Mouse (Mus musculus): ENCODE measurements around the gene Tstd2. TPM values are rescaled to one million over a fixed set of nuclear protein-coding genes. Genes with fewer than 3 reads are reported as not detected.

The Tstd2 gene
- polyA plus RNA-seq, 1 experiment = 14.6 TPM

DNA sequence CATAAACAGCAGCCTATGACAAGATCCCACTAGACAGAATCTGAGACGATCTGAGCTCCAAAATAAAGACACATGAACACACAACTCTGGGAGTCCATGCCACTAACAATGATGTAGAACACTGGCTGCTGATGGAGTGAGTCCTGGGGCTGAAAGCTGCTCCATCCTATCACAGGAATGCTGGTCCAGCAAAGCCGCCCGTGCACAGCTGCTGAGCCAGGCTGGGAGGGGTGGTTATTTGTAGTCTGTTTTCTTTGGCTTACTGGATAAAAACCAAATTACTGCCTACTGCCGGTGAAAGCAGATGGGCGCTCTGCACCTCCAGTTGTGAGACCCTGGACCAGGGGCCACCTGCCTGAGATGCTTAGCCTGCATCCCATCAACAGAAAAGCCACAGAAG is 38.5 kb upstream of the Tstd2 start:
- Histone ChIP-seq H3K27me3 (replicated peaks; ENCODE audit: control insufficient read depth, insufficient read depth, low read length) (no peaks in the 10 kb centered on the region), H3K36me3 (ENCODE audit: control insufficient read depth, insufficient read depth, low read length) (peaks cover 6% of the 10 kb centered on the region; the same call in 1 of the 2 replicates), H3K4me3 (ENCODE audit: insufficient read depth, low read depth, low read length) (no peak overlapping the region), H3K27ac (ENCODE audit: insufficient read depth, low read depth, low read length) (no peak overlapping the region), H3K4me1 (ENCODE audit: control insufficient read depth, insufficient read depth, low read length) (no peaks in the 10 kb centered on the region)
- no peak for DNase-seq
- WGBS = 71% methylated on average over 5 of the region's 5 CpGs
- no peak for TF ChIP-seq POLR2A (IDR thresholded peaks at IDR 0.05; ENCODE audit: low read depth, low read length)
- TF ChIP-seq CTCF (conservative IDR thresholded peaks at IDR 0.05; ENCODE audit: insufficient read depth, insufficient read length, low read depth, low read length) = no peak

DNA sequence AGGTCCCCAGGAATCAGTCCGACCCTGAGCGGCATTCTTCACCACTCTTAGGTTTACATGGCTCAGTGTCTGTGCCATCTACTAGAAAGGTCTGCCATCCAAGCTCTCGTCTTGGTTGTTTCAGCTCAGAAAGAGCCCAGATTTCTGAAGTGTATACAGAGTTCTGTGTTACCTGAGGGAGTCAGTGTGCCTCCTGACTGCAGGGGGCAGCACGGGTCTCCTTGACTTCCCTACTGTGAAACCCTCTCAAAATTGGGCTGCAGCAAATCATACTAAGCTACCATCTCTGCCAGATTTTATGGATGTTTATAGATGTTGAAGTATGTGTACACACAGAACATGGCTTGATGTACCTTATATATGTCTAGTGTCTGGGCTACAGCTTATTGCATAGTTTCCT is 37.8 kb upstream of the Tstd2 start:
- Histone ChIP-seq H3K27me3 (replicated peaks; ENCODE audit: control insufficient read depth, insufficient read depth, low read length) (no peaks in the 10 kb centered on the region), H3K27ac (ENCODE audit: insufficient read depth, low read depth, low read length) (no peak overlapping the region), H3K4me3 (ENCODE audit: insufficient read depth, low read depth, low read length) (no peak overlapping the region), H3K4me1 (ENCODE audit: control insufficient read depth, insufficient read depth, low read length) (no peaks in the 10 kb centered on the region), H3K36me3 (ENCODE audit: control insufficient read depth, insufficient read depth, low read length) (peaks cover 7% of the 10 kb centered on the region; the same call in 1 of the 2 replicates)
- 0 out of 2 replicates have a peak, but pooled peaks have one; percentile 13 for TF ChIP-seq CTCF (conservative IDR thresholded peaks at IDR 0.05; ENCODE audit: insufficient read depth, insufficient read length, low read depth, low read length)
- TF ChIP-seq POLR2A (IDR thresholded peaks at IDR 0.05; ENCODE audit: low read depth, low read length) = no peak
- 80% methylated on average over 4 of the region's 4 CpGs for WGBS
- no peak for DNase-seq

DNA sequence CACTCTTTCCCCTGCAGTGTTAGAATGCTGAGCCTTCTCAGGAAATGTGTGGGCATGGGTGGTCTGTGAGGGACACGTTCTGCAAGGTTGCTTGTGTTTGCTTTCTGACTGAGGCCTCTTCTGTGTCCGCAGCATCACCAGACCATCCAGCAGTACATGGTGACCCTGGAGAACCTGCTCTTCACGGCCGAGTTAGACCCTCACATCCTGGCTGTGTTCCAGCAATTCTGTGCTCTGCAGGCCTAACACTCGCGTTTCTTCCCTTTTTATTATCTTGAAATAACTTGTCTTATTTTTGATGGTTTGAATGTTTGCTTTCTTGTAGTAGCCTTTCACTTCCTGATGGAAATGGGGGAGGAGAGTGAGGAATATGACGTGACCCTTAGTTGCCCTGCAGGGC is 33.3 kb upstream of the Tstd2 start:
- TF ChIP-seq CTCF (conservative IDR thresholded peaks at IDR 0.05; ENCODE audit: insufficient read depth, insufficient read length, low read depth, low read length) = no peak
- TF ChIP-seq POLR2A (IDR thresholded peaks at IDR 0.05; ENCODE audit: low read depth, low read length) = no peak
- H3K4me1 ChIP-seq (ENCODE audit: control insufficient read depth, insufficient read depth, low read length) = no peaks in the 10 kb centered on the region
- DNase-seq = no peak
- no peak overlapping the region for H3K4me3 ChIP-seq (ENCODE audit: insufficient read depth, low read depth, low read length)
- H3K27ac ChIP-seq (ENCODE audit: insufficient read depth, low read depth, low read length) = no peak overlapping the region
- no peaks in the 10 kb centered on the region for H3K27me3 ChIP-seq (replicated peaks; ENCODE audit: control insufficient read depth, insufficient read depth, low read length)
- H3K36me3 ChIP-seq (ENCODE audit: control insufficient read depth, insufficient read depth, low read length) = peaks cover 12% of the 10 kb centered on the region
- WGBS = 48% methylated on average over 7 of the region's 7 CpGs

DNA sequence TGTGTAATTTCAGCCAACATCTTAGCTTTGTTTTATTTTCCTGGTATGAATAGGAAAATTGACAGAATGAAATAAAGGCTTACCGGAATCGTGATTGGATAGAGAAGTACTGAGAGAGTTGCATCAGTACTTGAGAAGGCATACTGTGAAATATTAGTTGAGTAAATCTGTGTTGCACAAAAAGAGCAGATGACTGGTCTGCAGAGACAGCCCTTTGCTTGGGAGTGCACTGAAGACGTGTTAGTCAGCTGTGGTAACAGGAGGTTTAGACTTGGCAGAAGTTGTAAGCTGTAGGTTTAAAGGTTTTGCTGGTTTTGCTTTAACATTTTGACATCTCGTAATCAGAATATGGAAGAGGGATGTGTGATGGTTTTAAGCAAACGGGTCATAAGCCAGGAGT is 27.3 kb upstream of the Tstd2 start:
- no peak for DNase-seq
- H3K4me1 ChIP-seq (ENCODE audit: control insufficient read depth, insufficient read depth, low read length) = no peaks in the 10 kb centered on the region
- TF ChIP-seq POLR2A (IDR thresholded peaks at IDR 0.05; ENCODE audit: low read depth, low read length) (no peak), CTCF (conservative IDR thresholded peaks at IDR 0.05; ENCODE audit: insufficient read depth, insufficient read length, low read depth, low read length) (no peak)
- H3K4me3 ChIP-seq (ENCODE audit: insufficient read depth, low read depth, low read length) = no peak overlapping the region
- H3K36me3 ChIP-seq (ENCODE audit: control insufficient read depth, insufficient read depth, low read length) = peaks cover 18% of the 10 kb centered on the region
- H3K27me3 ChIP-seq (replicated peaks; ENCODE audit: control insufficient read depth, insufficient read depth, low read length) = no peaks in the 10 kb centered on the region
- H3K27ac ChIP-seq (ENCODE audit: insufficient read depth, low read depth, low read length) = no peak overlapping the region
- WGBS = 93% methylated on average over 5 of the region's 5 CpGs

DNA sequence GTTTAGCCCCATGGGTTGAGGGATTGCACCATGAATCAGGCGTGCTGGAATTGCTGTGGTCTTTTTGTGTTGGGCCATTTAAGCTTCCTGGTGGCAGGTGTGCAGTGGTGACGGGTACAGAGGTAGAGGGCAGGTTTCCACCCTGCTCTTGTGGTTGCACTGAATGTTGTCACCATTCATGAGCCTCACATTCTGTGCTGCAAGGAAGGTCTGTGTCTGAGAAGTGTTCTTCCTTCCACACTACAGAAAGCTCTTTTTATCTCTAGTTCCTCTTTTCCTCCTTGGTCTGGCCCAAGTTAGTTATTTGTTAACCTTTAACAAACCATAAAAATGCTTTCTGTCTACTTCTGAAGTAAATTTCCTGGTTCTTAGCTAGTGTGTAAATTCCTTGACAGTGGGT is 25.5 kb upstream of the Tstd2 start:
- peak overlapping the region; percentile 39; the same call in 1 of the 2 replicates for H3K27ac ChIP-seq (ENCODE audit: insufficient read depth, low read depth, low read length)
- H3K4me1 ChIP-seq (ENCODE audit: control insufficient read depth, insufficient read depth, low read length) = no peaks in the 10 kb centered on the region
- peaks cover 15% of the 10 kb centered on the region for H3K36me3 ChIP-seq (ENCODE audit: control insufficient read depth, insufficient read depth, low read length)
- TF ChIP-seq POLR2A (IDR thresholded peaks at IDR 0.05; ENCODE audit: low read depth, low read length) = no peak
- TF ChIP-seq CTCF (conservative IDR thresholded peaks at IDR 0.05; ENCODE audit: insufficient read depth, insufficient read length, low read depth, low read length) = no peak
- 59% methylated on average over 2 of the region's 2 CpGs for WGBS
- no peak overlapping the region for H3K4me3 ChIP-seq (ENCODE audit: insufficient read depth, low read depth, low read length)
- H3K27me3 ChIP-seq (replicated peaks; ENCODE audit: control insufficient read depth, insufficient read depth, low read length) = no peaks in the 10 kb centered on the region
- no peak for DNase-seq

DNA sequence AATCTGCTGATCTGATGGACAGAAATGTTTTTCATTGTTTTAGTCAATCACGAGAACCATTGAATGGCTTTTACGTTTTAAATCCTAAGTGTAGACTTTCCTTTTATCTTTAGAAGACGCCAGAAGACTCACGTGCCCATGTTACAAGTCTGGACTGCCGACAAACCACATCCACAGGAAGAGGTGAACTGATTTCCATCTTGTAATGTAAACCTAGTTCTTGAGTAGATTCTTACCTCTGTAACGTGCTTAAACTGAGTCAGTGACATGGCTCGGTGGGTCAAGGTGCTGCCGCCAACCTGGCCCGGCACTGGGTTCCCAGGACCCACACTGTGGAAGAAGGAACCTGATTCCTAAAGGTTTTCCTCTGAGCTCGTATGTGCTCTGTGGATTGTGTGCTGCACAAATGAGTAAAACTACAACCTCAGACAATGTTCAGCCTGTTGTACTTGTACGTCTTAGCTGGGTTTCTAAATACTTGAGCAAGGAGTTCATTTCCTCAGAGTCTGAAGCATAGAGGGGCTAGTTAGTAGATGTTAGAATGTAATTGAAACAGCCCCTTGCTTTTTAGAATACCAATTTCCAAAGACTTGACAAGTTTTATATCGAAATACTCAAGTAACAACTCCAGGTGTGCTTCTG is 13.5 kb upstream of the Tstd2 start:
- DNase-seq = no peak
- Histone ChIP-seq H3K4me3 (ENCODE audit: insufficient read depth, low read depth, low read length) (no peak overlapping the region), H3K4me1 (ENCODE audit: control insufficient read depth, insufficient read depth, low read length) (no peaks in the 10 kb centered on the region), H3K27ac (ENCODE audit: insufficient read depth, low read depth, low read length) (no peak overlapping the region), H3K27me3 (replicated peaks; ENCODE audit: control insufficient read depth, insufficient read depth, low read length) (no peaks in the 10 kb centered on the region), H3K36me3 (ENCODE audit: control insufficient read depth, insufficient read depth, low read length) (peaks cover 6% of the 10 kb centered on the region)
- TF ChIP-seq CTCF (conservative IDR thresholded peaks at IDR 0.05; ENCODE audit: insufficient read depth, insufficient read length, low read depth, low read length) (no peak), POLR2A (IDR thresholded peaks at IDR 0.05; ENCODE audit: low read depth, low read length) (no peak)
- WGBS = 91% methylated on average over 12 of the region's 12 CpGs

DNA sequence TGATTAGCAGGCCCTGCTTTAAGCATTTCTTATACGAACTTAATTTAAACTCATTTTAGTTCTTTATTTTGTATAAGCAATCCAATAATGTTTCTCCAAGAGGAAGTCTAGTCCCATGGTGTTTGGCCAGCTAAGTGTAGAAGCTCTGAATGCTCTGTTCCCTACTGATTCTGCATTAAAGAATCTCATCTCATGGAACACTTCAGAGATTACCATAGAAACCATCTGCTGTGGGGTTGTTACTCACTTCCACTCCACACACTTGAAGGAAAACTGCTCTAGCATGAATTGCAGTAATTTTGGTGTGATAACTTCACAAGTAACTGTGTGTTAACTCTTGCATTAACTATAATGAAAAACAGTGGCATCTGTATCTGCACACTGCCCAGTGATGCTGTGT is 8.4 kb upstream of the Tstd2 start:
- Histone ChIP-seq H3K27ac (ENCODE audit: insufficient read depth, low read depth, low read length) (no peak overlapping the region), H3K27me3 (replicated peaks; ENCODE audit: control insufficient read depth, insufficient read depth, low read length) (no peaks in the 10 kb centered on the region), H3K4me1 (ENCODE audit: control insufficient read depth, insufficient read depth, low read length) (peaks cover 4% of the 10 kb centered on the region; the same call in 1 of the 2 replicates), H3K36me3 (ENCODE audit: control insufficient read depth, insufficient read depth, low read length) (peaks cover 3% of the 10 kb centered on the region), H3K4me3 (ENCODE audit: insufficient read depth, low read depth, low read length) (no peak overlapping the region)
- 85% methylated on average over 1 of the region's 1 CpGs for WGBS
- no peak for DNase-seq
- no peak for TF ChIP-seq CTCF (conservative IDR thresholded peaks at IDR 0.05; ENCODE audit: insufficient read depth, insufficient read length, low read depth, low read length)
- no peak for TF ChIP-seq POLR2A (IDR thresholded peaks at IDR 0.05; ENCODE audit: low read depth, low read length)
